Mouse (Mus musculus) liver, embryonic 11.5 days (tissue): ENCODE data around the gene Uvssa. TPM values are rescaled to one million over a fixed set of nuclear protein-coding genes. Genes with fewer than 3 reads are reported as not detected.

Source experiments
- polyA plus RNA-seq: library from polyadenylated mRNA; unstranded; fragments of >200 nt; fragmentation: Nextera tagmentation; extraction: Ambion mirVana; gene quantifications from 2 replicates; pipeline ENCODE4 v1.2.1, GENCODE M21; 2014

The Uvssa gene
- polyA plus RNA-seq, 1 experiment from 2014 or later: 5.6 TPM

Other genes starting within 250 kb of the Uvssa start
- 7.5 and 8.5 TPM in 2 replicates for gene Spon2, start 160.1 kb upstream of the Uvssa start, polyA plus RNA-seq
- 322 and 344 TPM in 2 replicates for gene Ctbp1, start 103.6 kb upstream of the Uvssa start, polyA plus RNA-seq
- gene Maea, start 43.0 kb upstream of the Uvssa start, polyA plus RNA-seq: 103 and 106 TPM in 2 replicates
- not detected in 2 replicates for gene Nkx1-1, start 55.4 kb downstream of the Uvssa start, polyA plus RNA-seq